Mouse (Mus musculus) megakaryocyte, embryonic 14.5 days (primary cell): Measurements from ENCODE around the gene C1qtnf7.

Source experiments
- FLI1 ChIP-seq: IDR thresholded peaks from 2 replicates; pipeline ENCODE4 v1.6.1; 2012; ENCODE audit warnings: low read length, inconsistent platforms, mixed read lengths
- GATA1 ChIP-seq: IDR thresholded peaks from 3 replicates; pipeline ENCODE4 v1.6.1; 2012; ENCODE audit warnings: mixed read lengths, low read length, inconsistent platforms, borderline replicate concordance

DNA sequence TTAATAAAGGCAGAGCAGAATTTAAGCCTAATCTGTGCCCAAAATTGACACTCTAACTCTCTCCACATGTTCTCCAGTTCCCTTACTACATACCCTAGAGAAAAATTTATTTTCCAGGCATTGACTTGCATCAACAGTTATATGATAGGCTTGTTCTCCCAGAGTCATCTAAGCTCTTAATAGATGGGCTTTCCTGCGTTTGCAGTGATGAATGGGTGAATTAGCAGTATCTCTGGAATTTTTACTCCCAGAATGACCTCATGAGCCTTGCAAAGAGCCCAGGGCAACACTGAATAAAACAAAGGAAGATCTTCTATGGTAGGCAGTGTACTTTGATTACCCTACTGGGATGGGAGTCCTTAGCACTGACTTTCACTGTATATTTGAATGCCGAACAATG lies 33.5 kb upstream of the C1qtnf7 start:
- no peak for TF ChIP-seq GATA1
- no peak for TF ChIP-seq FLI1
